Mouse (Mus musculus) E14TG2a.4 (cell line): ENCODE results near the gene Cracr2b.
A peak's percentile ranks its signal among the peaks of the same experiment; 100 is the strongest.

Experiments
- H3K27me3 ChIP-seq: 2 replicates; pipeline ENCODE4 v1.6.1; 2014; ENCODE audit warnings: low read length, control low read depth; ENCODE audit not compliant: insufficient read depth
- H3K36me3 ChIP-seq: 2 replicates; pipeline ENCODE4 v1.6.1; 2014; ENCODE audit warnings: low read length, control low read depth; ENCODE audit not compliant: insufficient read depth
- H3K4me1 ChIP-seq: replicated peaks from 2 replicates; pipeline ENCODE4 v1.6.1; 2014; ENCODE audit warnings: low read depth, low read length, control low read depth
- H3K4me3 ChIP-seq: replicated peaks from 2 replicates; pipeline ENCODE4 v1.5.1; 2014; ENCODE audit warnings: mild to moderate bottlenecking, low read length
- H3K9me3 ChIP-seq: 2 replicates; pipeline ENCODE4 v1.6.1; 2014; ENCODE audit warnings: low read length, control low read depth
- CTCF ChIP-seq: conservative IDR thresholded peaks from 2 replicates; pipeline ENCODE4 v1.5.1; 2014; ENCODE audit warnings: low read length
- NANOG ChIP-seq: IDR thresholded peaks from 2 replicates; pipeline ENCODE4 v1.6.1; 2014; ENCODE audit warnings: borderline replicate concordance, low read length, mixed read lengths
- POU5F1 ChIP-seq: IDR thresholded peaks from 2 replicates; pipeline ENCODE4 v1.6.1; 2014; ENCODE audit warnings: low read length, borderline replicate concordance

The Cracr2b gene

GRCm38 (mm10) chr7:141456739-141457138, 4.2 kb upstream of the Cracr2b start:
- Histone ChIP-seq H3K36me3 (peaks cover 23% of the 10 kb centered on the region), H3K4me3 (no peak overlapping the region), H3K9me3 (no peaks in the 10 kb centered on the region), H3K4me1 (peaks cover 74% of the 10 kb centered on the region), H3K27me3 (peaks cover 37% of the 10 kb centered on the region)
- TF ChIP-seq CTCF (no peak), POU5F1 (no peak), NANOG (no peak)

- no peaks in the 10 kb centered on the region for H3K9me3 ChIP-seq
- H3K4me3 ChIP-seq = no peak overlapping the region
- H3K27me3 ChIP-seq = peaks cover 41% of the 10 kb centered on the region
Measured at GRCm38 (mm10) chr7:141457236-141457635, 3.7 kb upstream of the Cracr2b start.

GRCm38 (mm10) chr7:141457986-141458660, 2.8 kb upstream of the Cracr2b start:
- H3K27me3 ChIP-seq = peaks cover 50% of the 10 kb centered on the region
- TF ChIP-seq POU5F1 (no peak), CTCF (peak; percentile 37), NANOG (no peak)
- H3K9me3 ChIP-seq = no peaks in the 10 kb centered on the region
- peaks cover 17% of the 10 kb centered on the region for H3K36me3 ChIP-seq
- no peak overlapping the region for H3K4me3 ChIP-seq
- H3K4me1 ChIP-seq = peaks cover 77% of the 10 kb centered on the region

More at GRCm38 (mm10) chr7:141457236-141457635, 3.7 kb upstream of the Cracr2b start:
- H3K4me1 ChIP-seq = peaks cover 73% of the 10 kb centered on the region
- TF ChIP-seq NANOG (no peak), CTCF (no peak), POU5F1 (no peak)
- peaks cover 18% of the 10 kb centered on the region for H3K36me3 ChIP-seq

GRCm38 (mm10) chr7:141458661-141459060, 2.2 kb upstream of the Cracr2b start:
- Histone ChIP-seq H3K27me3 (peaks cover 56% of the 10 kb centered on the region), H3K4me3 (peak overlapping the region; percentile 74), H3K36me3 (peaks cover 17% of the 10 kb centered on the region), H3K4me1 (peaks cover 83% of the 10 kb centered on the region), H3K9me3 (no peaks in the 10 kb centered on the region)
- TF ChIP-seq CTCF = no peak; the same call in 1 of the 2 replicates
- no peak for TF ChIP-seq NANOG

GRCm38 (mm10) chr7:141459301-141459711, 1.6 kb upstream of the Cracr2b start:
- Histone ChIP-seq H3K4me1 (peaks cover 87% of the 10 kb centered on the region), H3K27me3 (peaks cover 62% of the 10 kb centered on the region), H3K9me3 (no peaks in the 10 kb centered on the region), H3K36me3 (peaks cover 17% of the 10 kb centered on the region), H3K4me3 (peak overlapping the region; percentile 74)
- no peak for TF ChIP-seq CTCF
- TF ChIP-seq POU5F1 = no peak
- no peak for TF ChIP-seq NANOG

- Histone ChIP-seq H3K9me3 (no peaks in the 10 kb centered on the region), H3K4me3 (peak overlapping the region; percentile 74), H3K27me3 (peaks cover 69% of the 10 kb centered on the region), H3K36me3 (peaks cover 17% of the 10 kb centered on the region), H3K4me1 (peaks cover 89% of the 10 kb centered on the region)
- TF ChIP-seq CTCF (no peak), POU5F1 (no peak), NANOG (no peak)
Measured at GRCm38 (mm10) chr7:141460001-141460390, 898 bp upstream of the Cracr2b start.

- TF ChIP-seq CTCF (no peak), POU5F1 (no peak), NANOG (no peak)
- H3K36me3 ChIP-seq = peaks cover 17% of the 10 kb centered on the region
- H3K4me1 ChIP-seq = peaks cover 93% of the 10 kb centered on the region
Measured at GRCm38 (mm10) chr7:141461521-141462332, 833 bp downstream of the Cracr2b start.

GRCm38 (mm10) chr7:141462333-141462821, 1.5 kb downstream of the Cracr2b start:
- Histone ChIP-seq H3K4me1 (peaks cover 90% of the 10 kb centered on the region), H3K36me3 (peaks cover 12% of the 10 kb centered on the region)
- TF ChIP-seq NANOG = no peak
- no peak for TF ChIP-seq POU5F1
- no peak for TF ChIP-seq CTCF

More at GRCm38 (mm10) chr7:141461521-141462332, 833 bp downstream of the Cracr2b start:
- Histone ChIP-seq H3K27me3 (peaks cover 77% of the 10 kb centered on the region), H3K9me3 (no peaks in the 10 kb centered on the region), H3K4me3 (peak overlapping the region; percentile 76)

More at GRCm38 (mm10) chr7:141462333-141462821, 1.5 kb downstream of the Cracr2b start:
- peaks cover 73% of the 10 kb centered on the region for H3K27me3 ChIP-seq
- no peaks in the 10 kb centered on the region for H3K9me3 ChIP-seq
- peak overlapping the region; percentile 76 for H3K4me3 ChIP-seq
